Mouse (Mus musculus) heart, adult 2 months (tissue): ENCODE results near the gene BC067074. TPM values are rescaled to one million over a fixed set of nuclear protein-coding genes. Genes with fewer than 3 reads are reported as not detected.

ENCODE experiments used
- DNase-seq, 2 experiments: peaks; one replicate each; pipeline ENCODE4 v3.0.0; 2021
- H3K27ac ChIP-seq: fragments of 200-600 bp; 2 replicates; pipeline ENCODE4 v1.8.1; 2022
- H3K27me3 ChIP-seq: fragments of 200-500 bp; 2 replicates; pipeline ENCODE4 v1.6.1; 2012; ENCODE audit warnings: mild to moderate bottlenecking, low read length, inconsistent platforms, mixed read lengths; ENCODE audit not compliant: control insufficient read depth, insufficient read depth
- H3K36me3 ChIP-seq: fragments of 200-500 bp; 2 replicates; pipeline ENCODE4 v1.6.1; 2012; ENCODE audit warnings: low read length, inconsistent platforms; ENCODE audit not compliant: control insufficient read depth, insufficient read depth
- H3K4me1 ChIP-seq: fragments of 200-500 bp; 2 replicates; pipeline ENCODE4 v1.6.1; 2011; ENCODE audit warnings: low read length; ENCODE audit not compliant: control insufficient read depth, insufficient read depth
- H3K4me3 ChIP-seq: fragments of 200-600 bp; 2 replicates; pipeline ENCODE4 v1.8.1; 2022
- H3K79me2 ChIP-seq: fragments of 200-500 bp; replicated peaks from 2 replicates; pipeline ENCODE4 v1.6.1; 2012; ENCODE audit warnings: mild to moderate bottlenecking, inconsistent platforms, low read length, moderate library complexity, mixed read lengths; ENCODE audit not compliant: control insufficient read depth, insufficient read depth
- H3K9ac ChIP-seq: fragments of 200-500 bp; 2 replicates; pipeline ENCODE4 v1.6.1; 2012; ENCODE audit warnings: low read depth, mild to moderate bottlenecking, control low read depth, inconsistent platforms, low read length, mixed read lengths
- CTCF ChIP-seq: fragments of 200-600 bp; IDR thresholded peaks from 2 replicates; pipeline ENCODE4 v1.8.1; 2022; ENCODE audit warnings: antibody characterized with exemption, mild to moderate bottlenecking, moderate library complexity
- EP300 ChIP-seq: fragments of 200-500 bp; IDR thresholded peaks from 2 replicates; pipeline ENCODE4 v1.6.1; 2011; ENCODE audit warnings: low read depth, low read length, control low read depth; ENCODE audit not compliant: insufficient read depth
- POLR2A ChIP-seq: fragments of 200-500 bp; IDR thresholded peaks from 2 replicates; pipeline ENCODE4 v1.6.1; 2011; ENCODE audit warnings: mild to moderate bottlenecking, low read depth, low read length, control low read depth; ENCODE audit not compliant: insufficient read depth
- WGBS: fragments of 180-500 bp; shearing (Covaris S2); methylation state at CpG from one replicate; pipeline ENCODE4 v1.1.7; 2018; 5-methylcytosine and 5-hydroxymethylcytosine counted together
- intact Hi-C: fragments of 180-260 bp; cut with DNase I; formaldehyde crosslinking; loops from one replicate; pipeline ENCODE4 v1.15.1; 2025
- polyA plus RNA-seq: library from polyadenylated mRNA; depleted of rRNA; stranded (reverse); fragments of >200 nt; gene quantifications from 2 replicates; pipeline ENCODE4 v1.2.3, GENCODE M21; 2012
- total RNA-seq, 2 experiments: library from RNA; stranded (reverse); gene quantifications; 2 replicates each; pipeline ENCODE4 v1.2.3; 2021

The BC067074 gene
- total and polyA plus RNA-seq, 3 experiments, result 1.4 to 2.3 (median 2.0) TPM

- Histone ChIP-seq H3K36me3 (no peaks in the 10 kb centered on the region), H3K4me1 (no peaks in the 10 kb centered on the region), H3K9ac (no peak overlapping the region), H3K79me2 (no peaks in the 10 kb centered on the region), H3K4me3 (no peak overlapping the region), H3K27ac (no peak overlapping the region), H3K27me3 (no peaks in the 10 kb centered on the region)
- 76% methylated on average over 12 of the region's 12 CpGs for WGBS
- intact Hi-C loops, result no loop called here
- DNase-seq, result no peak
- TF ChIP-seq EP300 (no peak), POLR2A (no peak), CTCF (no peak)
These were observed 80.5 kb downstream of the BC067074 start for GRCm38 (mm10) chr13:113373291-113374083.

GRCm38 (mm10) chr13:113374084-113374405 lies 81.1 kb downstream of the BC067074 start:
- Histone ChIP-seq H3K79me2 (no peaks in the 10 kb centered on the region), H3K27ac (no peak overlapping the region), H3K9ac (no peak overlapping the region), H3K36me3 (no peaks in the 10 kb centered on the region), H3K27me3 (no peaks in the 10 kb centered on the region), H3K4me3 (no peak overlapping the region), H3K4me1 (no peaks in the 10 kb centered on the region)
- no peak for DNase-seq
- intact Hi-C loops, result no loop called here
- WGBS, result 48% methylated on average over 2 of the region's 2 CpGs
- TF ChIP-seq CTCF, result no peak
- TF ChIP-seq EP300, result no peak
- TF ChIP-seq POLR2A, result no peak

DNA sequence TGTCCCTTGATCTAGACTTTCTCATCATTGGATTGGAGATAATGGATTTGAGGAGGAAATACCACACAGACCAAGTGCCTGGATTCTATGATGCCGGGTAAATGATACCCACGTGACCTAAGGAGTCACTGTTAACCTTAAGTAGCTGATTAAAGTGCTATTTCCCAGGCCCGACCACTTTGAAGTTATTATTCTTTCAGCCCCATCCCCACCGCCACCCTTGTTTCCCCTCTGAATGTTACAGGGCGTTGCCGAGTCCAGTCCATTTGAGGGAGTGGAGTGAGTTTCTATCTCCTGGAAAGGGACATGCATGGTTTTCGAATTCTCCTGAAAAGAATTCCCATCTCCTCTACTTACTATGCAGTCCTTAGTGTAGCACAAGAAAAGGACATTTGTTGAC lies 84.7 kb downstream of the BC067074 start:
- Histone ChIP-seq H3K9ac (no peak overlapping the region), H3K4me3 (no peak overlapping the region), H3K27ac (no peak overlapping the region), H3K36me3 (no peaks in the 10 kb centered on the region), H3K79me2 (no peaks in the 10 kb centered on the region), H3K27me3 (no peaks in the 10 kb centered on the region), H3K4me1 (peaks cover 2% of the 10 kb centered on the region; the same call in 1 of the 2 replicates)
- DNase-seq, result no peak
- WGBS, result 83% methylated on average over 7 of the region's 7 CpGs
- intact Hi-C loops, result no loop called here
- TF ChIP-seq EP300 (no peak), CTCF (no peak)

- H3K36me3 ChIP-seq, result no peaks in the 10 kb centered on the region
- H3K79me2 ChIP-seq, result no peaks in the 10 kb centered on the region
- H3K9ac ChIP-seq, result no peak overlapping the region
- H3K4me3 ChIP-seq, result no peak overlapping the region
- H3K4me1 ChIP-seq, result peaks cover 2% of the 10 kb centered on the region; the same call in 1 of the 2 replicates
- DNase-seq, result peak in 1 of 2 experiments; percentile 20
- intact Hi-C loops, result no loop called here
- no peaks in the 10 kb centered on the region for H3K27me3 ChIP-seq
- no peak overlapping the region for H3K27ac ChIP-seq
- WGBS, result 80% methylated on average over 8 of the region's 8 CpGs
- no peak for TF ChIP-seq EP300
- no peak for TF ChIP-seq POLR2A
- no peak for TF ChIP-seq CTCF
These were observed 86.0 kb downstream of the BC067074 start for GRCm38 (mm10) chr13:113378980-113379410.

DNA sequence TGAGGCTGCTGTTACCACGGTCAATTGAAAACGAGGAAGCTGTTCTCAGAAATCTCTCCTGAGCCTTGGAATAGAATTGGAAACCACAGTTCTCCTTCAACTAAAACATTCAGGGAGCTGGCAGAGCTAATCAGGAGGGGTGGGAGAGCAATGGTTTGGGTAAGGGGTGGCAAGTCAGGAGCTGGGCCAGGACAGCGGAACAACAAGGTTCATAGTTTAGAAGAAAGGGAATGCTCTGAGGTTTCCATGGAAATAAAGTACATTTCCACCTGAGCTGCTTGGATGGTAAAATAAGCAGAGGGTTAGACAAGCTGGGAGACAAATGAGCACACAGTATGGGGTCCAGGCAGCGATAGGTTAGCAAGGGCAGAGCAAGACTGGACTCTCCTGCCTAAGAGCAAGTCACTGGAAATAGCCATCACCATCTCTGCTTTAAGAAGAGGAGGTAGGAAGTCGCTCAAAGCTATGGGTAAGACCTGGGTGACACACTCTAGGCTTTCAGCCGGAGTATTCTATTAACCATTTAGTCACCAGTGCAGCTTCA lies 86.9 kb downstream of the BC067074 start:
- H3K4me1 ChIP-seq, result peaks cover 2% of the 10 kb centered on the region; the same call in 1 of the 2 replicates
- H3K27ac ChIP-seq, result no peak overlapping the region
- no peak for DNase-seq
- H3K79me2 ChIP-seq, result no peaks in the 10 kb centered on the region
- no peak for TF ChIP-seq EP300
- TF ChIP-seq CTCF, result no peak
- no peak for TF ChIP-seq POLR2A
- intact Hi-C loops, result no loop called here
- H3K4me3 ChIP-seq, result no peak overlapping the region
- no peaks in the 10 kb centered on the region for H3K36me3 ChIP-seq
- 76% methylated on average over 6 of the region's 6 CpGs for WGBS
- no peak overlapping the region for H3K9ac ChIP-seq
- no peaks in the 10 kb centered on the region for H3K27me3 ChIP-seq

DNA sequence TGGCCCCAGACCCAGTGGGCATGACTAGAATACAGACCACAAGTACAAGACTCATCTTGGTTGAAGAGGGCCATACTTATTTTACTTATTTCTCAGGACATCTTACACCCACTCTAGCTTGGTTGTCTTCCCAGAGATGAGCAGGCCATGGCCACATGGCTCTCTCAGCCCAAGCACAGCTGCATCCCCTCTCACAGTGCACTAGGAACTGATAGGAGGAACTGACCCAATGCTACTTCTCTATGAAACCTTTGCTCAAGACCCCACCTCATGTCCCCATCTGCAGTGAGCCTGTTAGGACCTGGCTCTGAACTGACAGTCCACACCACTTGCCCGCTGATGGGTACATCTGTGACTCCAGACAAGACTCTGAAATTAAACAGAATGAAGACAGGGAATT lies 88.8 kb downstream of the BC067074 start:
- Histone ChIP-seq H3K36me3 (no peaks in the 10 kb centered on the region), H3K9ac (no peak overlapping the region), H3K27me3 (no peaks in the 10 kb centered on the region), H3K4me1 (peaks cover 2% of the 10 kb centered on the region; the same call in 1 of the 2 replicates), H3K4me3 (no peak overlapping the region), H3K79me2 (no peaks in the 10 kb centered on the region), H3K27ac (no peak overlapping the region)
- intact Hi-C loops, result no loop called here
- no peak for DNase-seq
- no peak for TF ChIP-seq POLR2A
- no peak for TF ChIP-seq CTCF
- no peak for TF ChIP-seq EP300
- 89% methylated on average over 1 of the region's 1 CpGs for WGBS
